Mouse (Mus musculus): ENCODE measurements at regions not wholly inside any gene's neighbourhood (a gene's known extent, or its start where the extent isn't known, plus 50 kb on each side); places are given as distances from the start of the nearest gene placed in this dataset.

GRCm38 (mm10) chr8:35237279-35237678, 528.3 kb upstream of the Gm19410 start:
- DNase-seq (ENCODE audit: low read depth): peak; percentile 65

GRCm38 (mm10) chr8:35240884-35241283, 524.7 kb upstream of the Gm19410 start:
- no peak for DNase-seq (ENCODE audit: low read depth)

- no peak for DNase-seq (ENCODE audit: low read depth)
Measured at GRCm38 (mm10) chr8:35243555-35243954, 522.0 kb upstream of the Gm19410 start.

GRCm38 (mm10) chr8:35249747-35250375, 515.7 kb upstream of the Gm19410 start:
- DNase-seq (ENCODE audit: low read depth): no peak

GRCm38 (mm10) chr8:35250641-35251040, 514.9 kb upstream of the Gm19410 start:
- DNase-seq (ENCODE audit: low read depth): no peak

GRCm38 (mm10) chr8:35253946-35254345, 511.6 kb upstream of the Gm19410 start:
- no peak for DNase-seq (ENCODE audit: low read depth)

GRCm38 (mm10) chr8:35255327-35255726, 510.3 kb upstream of the Gm19410 start:
- DNase-seq (ENCODE audit: low read depth): no peak

GRCm38 (mm10) chr8:35256958-35257357, 508.6 kb upstream of the Gm19410 start:
- DNase-seq (ENCODE audit: low read depth): peak; percentile 9

- DNase-seq (ENCODE audit: low read depth): peak; percentile 3
Measured at GRCm38 (mm10) chr8:35268221-35268620, 497.4 kb upstream of the Gm19410 start.

- no peak for DNase-seq (ENCODE audit: low read depth)
Measured at GRCm38 (mm10) chr8:35268986-35269385, 496.6 kb upstream of the Gm19410 start.

- DNase-seq (ENCODE audit: low read depth): no peak
Measured at GRCm38 (mm10) chr8:35275972-35276371, 489.6 kb upstream of the Gm19410 start.

GRCm38 (mm10) chr8:35276460-35276859, 489.1 kb upstream of the Gm19410 start:
- no peak for DNase-seq (ENCODE audit: low read depth)

GRCm38 (mm10) chr8:35278946-35279345, 486.6 kb upstream of the Gm19410 start:
- no peak for DNase-seq (ENCODE audit: low read depth)

- DNase-seq (ENCODE audit: low read depth): no peak
Measured at GRCm38 (mm10) chr8:35280741-35281140, 484.8 kb upstream of the Gm19410 start.

- DNase-seq (ENCODE audit: low read depth): no peak
Measured at GRCm38 (mm10) chr8:35283366-35283765, 482.2 kb upstream of the Gm19410 start.

- DNase-seq (ENCODE audit: low read depth): no peak
Measured at GRCm38 (mm10) chr8:35289018-35289417, 476.6 kb upstream of the Gm19410 start.

GRCm38 (mm10) chr8:35289967-35290366, 475.6 kb upstream of the Gm19410 start:
- DNase-seq (ENCODE audit: low read depth): no peak

- DNase-seq (ENCODE audit: low read depth): no peak
Measured at GRCm38 (mm10) chr8:35293437-35294126, 472.0 kb upstream of the Gm19410 start.

GRCm38 (mm10) chr8:35296936-35297335, 468.7 kb upstream of the Gm19410 start:
- no peak for DNase-seq (ENCODE audit: low read depth)

- no peak for DNase-seq (ENCODE audit: low read depth)
Measured at GRCm38 (mm10) chr8:35299088-35299487, 466.5 kb upstream of the Gm19410 start.

- peak; percentile 17 for DNase-seq (ENCODE audit: low read depth)
Measured at GRCm38 (mm10) chr8:35300359-35300758, 465.2 kb upstream of the Gm19410 start.

- no peak for DNase-seq (ENCODE audit: low read depth)
Measured at GRCm38 (mm10) chr8:35300881-35301521, 464.6 kb upstream of the Gm19410 start.

- no peak for DNase-seq (ENCODE audit: low read depth)
Measured at GRCm38 (mm10) chr8:35302856-35303255, 462.7 kb upstream of the Gm19410 start.

Data from NIH3T3 (cell line).